Mouse (Mus musculus): ENCODE results near the gene 4930539E08Rik. TPM values are rescaled to one million over a fixed set of nuclear protein-coding genes. Genes with fewer than 3 reads are reported as not detected.

The 4930539E08Rik gene
- polyA plus RNA-seq, 1 experiment from 2014 or later = 1.9 TPM

DNA sequence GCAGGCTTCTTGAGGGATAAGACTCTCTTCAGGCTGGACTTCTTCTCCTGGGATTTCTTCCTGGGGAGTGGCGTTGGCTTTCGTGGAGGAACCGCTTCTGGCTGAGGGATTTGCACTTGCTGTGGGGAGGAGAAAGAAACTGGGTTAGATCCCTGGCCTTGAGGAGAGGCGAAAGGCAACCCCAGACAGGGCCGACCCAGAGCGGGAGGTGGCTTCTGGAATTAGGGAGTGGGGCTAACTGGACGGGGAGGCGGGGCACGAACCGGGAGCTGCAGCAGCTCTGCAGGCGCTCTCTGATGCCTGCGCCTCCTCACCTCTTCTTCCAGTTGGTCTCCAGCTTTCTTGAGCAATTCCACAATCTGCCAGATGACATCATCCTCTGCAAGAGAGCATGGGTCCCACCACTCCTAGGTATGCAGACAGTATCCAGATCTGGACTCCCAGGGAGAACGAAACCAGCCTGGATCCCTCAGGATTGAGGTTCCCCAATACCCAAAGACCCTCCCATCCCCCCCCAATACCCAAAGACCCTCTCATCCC is 9.7 kb downstream of the 4930539E08Rik start:
- Histone ChIP-seq H3K27ac (replicated peaks) (peak overlapping the region; percentile 79), H3K36me3 (no peaks in the 10 kb centered on the region), H3K4me3 (no peak overlapping the region), H3K27me3 (peaks cover 7% of the 10 kb centered on the region; the same call in 1 of the 2 replicates), H3K4me2 (peak overlapping the region; percentile 2; the same call in 1 of the 2 replicates), H3K4me1 (replicated peaks) (peaks cover 23% of the 10 kb centered on the region), H3K9me3 (no peaks in the 10 kb centered on the region), H3K9ac (peak overlapping the region; percentile 19)
- 70% methylated on average over 13 of the region's 13 CpGs for WGBS
- ATAC-seq (ENCODE audit: low FRiP score, low read depth) = peak; percentile 47

DNA sequence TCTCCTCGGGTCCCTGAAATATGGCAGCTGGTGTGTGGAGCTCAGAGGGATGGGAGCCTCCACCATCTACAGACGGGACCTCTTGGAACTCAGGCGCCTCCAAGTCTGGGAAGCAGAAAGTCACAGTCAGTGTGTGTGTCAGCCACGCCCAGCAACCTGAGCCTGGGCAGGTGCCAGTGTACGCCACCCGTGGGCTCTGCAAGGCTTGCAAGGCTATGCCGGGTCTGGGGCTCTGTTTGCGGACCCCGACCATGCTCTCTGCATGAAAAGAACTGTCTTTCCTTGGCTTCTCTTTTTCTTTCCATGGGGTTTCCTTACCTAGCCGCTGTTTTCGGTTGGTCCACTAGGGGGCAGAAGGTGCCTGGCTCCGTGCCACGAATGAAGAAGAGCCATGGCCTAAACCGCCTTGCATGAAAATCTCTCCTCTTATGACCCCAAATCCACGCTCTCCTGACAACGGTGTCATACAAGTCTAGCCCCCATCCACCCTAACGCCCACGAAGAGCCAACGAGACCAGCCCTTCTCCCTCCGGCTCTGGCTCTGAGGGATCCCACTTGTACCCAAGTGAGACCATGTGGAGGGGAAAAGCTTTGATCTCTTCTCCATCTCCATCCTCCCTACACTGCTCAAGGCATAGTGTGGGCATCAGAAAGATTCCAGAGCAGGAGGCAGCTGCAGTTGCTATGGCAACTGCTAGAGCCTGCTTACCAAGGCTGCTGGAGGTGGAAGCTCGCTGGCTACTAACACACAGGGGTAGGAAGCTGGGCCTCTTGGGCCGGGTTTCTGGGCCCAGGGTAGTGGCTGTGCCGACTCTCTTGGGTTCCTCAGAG is 10.4 kb downstream of the 4930539E08Rik start:
- 25% methylated on average over 23 of the region's 23 CpGs for WGBS
- Histone ChIP-seq H3K9ac (peak overlapping the region; percentile 19), H3K36me3 (no peaks in the 10 kb centered on the region), H3K27ac (replicated peaks) (peak overlapping the region; percentile 79), H3K4me1 (replicated peaks) (peaks cover 23% of the 10 kb centered on the region), H3K4me3 (no peak overlapping the region), H3K9me3 (no peaks in the 10 kb centered on the region), H3K27me3 (peaks cover 4% of the 10 kb centered on the region; the same call in 1 of the 2 replicates), H3K4me2 (peak overlapping the region; percentile 2; the same call in 1 of the 2 replicates)
- peak; percentile 93 for ATAC-seq (ENCODE audit: low FRiP score, low read depth)

DNA sequence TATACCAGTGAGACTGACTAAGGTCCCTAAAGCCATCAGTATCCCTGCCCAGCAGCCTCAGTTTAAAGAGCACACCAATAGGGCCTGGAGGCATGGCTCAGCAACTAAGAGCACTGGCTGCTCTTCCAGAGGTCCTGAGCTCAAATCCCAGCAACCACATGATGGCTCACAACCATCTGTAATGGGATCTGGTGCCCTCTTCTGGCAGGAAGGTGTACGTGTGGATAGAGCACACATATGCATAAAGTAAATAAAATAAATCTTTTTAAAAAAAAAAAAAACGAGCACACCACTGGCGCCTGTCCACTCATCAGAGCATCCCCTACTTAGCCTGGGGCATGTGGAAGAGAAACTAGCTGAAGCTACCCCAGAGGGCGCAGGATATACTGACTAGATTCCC is 13.6 kb downstream of the 4930539E08Rik start:
- Histone ChIP-seq H3K4me1 (replicated peaks) (peaks cover 17% of the 10 kb centered on the region), H3K36me3 (no peaks in the 10 kb centered on the region), H3K27me3 (no peaks in the 10 kb centered on the region), H3K9me3 (no peaks in the 10 kb centered on the region), H3K9ac (no peak overlapping the region), H3K4me3 (no peak overlapping the region), H3K27ac (replicated peaks) (no peak overlapping the region), H3K4me2 (no peak overlapping the region)
- 73% methylated on average over 4 of the region's 4 CpGs for WGBS
- no peak for ATAC-seq (ENCODE audit: low FRiP score, low read depth)

DNA sequence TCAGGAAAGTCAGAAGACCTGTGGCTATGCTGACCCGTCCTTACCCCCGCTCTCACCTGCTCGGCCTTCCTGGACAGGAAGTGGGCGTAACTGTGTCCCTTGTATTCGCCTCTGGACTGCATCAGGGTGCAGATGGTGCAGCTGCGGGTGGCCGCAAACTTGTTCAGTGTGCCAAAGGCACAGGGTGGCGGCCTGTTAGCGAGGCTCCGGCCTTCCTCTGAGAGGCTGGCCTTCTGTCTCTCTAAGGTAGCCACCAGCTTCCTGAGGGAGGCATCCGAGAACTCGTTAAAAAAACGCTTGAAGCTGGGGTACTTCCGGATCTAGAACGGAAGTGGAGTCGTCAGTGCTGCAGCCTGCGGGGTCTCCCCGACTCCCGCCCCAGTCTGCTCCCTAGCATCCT is 15.7 kb downstream of the 4930539E08Rik start:
- Histone ChIP-seq H3K4me1 (replicated peaks) (peaks cover 5% of the 10 kb centered on the region), H3K36me3 (no peaks in the 10 kb centered on the region), H3K27ac (replicated peaks) (no peak overlapping the region), H3K4me2 (no peak overlapping the region), H3K9ac (no peak overlapping the region), H3K27me3 (no peaks in the 10 kb centered on the region), H3K4me3 (no peak overlapping the region), H3K9me3 (no peaks in the 10 kb centered on the region)
- no peak for ATAC-seq (ENCODE audit: low FRiP score, low read depth)
- 74% methylated on average over 19 of the region's 19 CpGs for WGBS

DNA sequence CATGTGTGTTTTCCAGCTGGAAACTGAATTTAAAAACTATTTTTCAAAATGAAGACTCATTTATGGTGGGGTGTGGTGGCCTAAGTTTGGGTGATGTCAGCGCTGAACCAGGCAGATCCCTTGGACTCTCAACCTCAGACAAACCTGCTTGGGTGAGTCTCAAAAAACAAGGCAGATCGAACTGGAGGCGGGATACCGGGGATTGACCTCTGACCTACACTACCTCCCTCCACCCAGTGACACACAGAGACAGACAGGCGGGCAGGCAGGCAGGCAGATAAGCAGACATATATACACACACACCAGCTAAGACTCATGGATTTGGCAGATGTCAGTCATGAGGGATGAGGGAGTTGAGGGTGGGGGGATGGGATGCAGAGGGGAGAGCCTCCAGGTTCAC is 16.9 kb downstream of the 4930539E08Rik start:
- H3K9me3 ChIP-seq = no peaks in the 10 kb centered on the region
- no peak overlapping the region for H3K9ac ChIP-seq
- ATAC-seq (ENCODE audit: low FRiP score, low read depth) = no peak
- no peak overlapping the region for H3K4me3 ChIP-seq
- H3K4me1 ChIP-seq (replicated peaks) = no peaks in the 10 kb centered on the region
- WGBS = 83% methylated on average over 5 of the region's 5 CpGs
- no peaks in the 10 kb centered on the region for H3K36me3 ChIP-seq
- no peaks in the 10 kb centered on the region for H3K27me3 ChIP-seq
- no peak overlapping the region for H3K4me2 ChIP-seq
- H3K27ac ChIP-seq (replicated peaks) = no peak overlapping the region

DNA sequence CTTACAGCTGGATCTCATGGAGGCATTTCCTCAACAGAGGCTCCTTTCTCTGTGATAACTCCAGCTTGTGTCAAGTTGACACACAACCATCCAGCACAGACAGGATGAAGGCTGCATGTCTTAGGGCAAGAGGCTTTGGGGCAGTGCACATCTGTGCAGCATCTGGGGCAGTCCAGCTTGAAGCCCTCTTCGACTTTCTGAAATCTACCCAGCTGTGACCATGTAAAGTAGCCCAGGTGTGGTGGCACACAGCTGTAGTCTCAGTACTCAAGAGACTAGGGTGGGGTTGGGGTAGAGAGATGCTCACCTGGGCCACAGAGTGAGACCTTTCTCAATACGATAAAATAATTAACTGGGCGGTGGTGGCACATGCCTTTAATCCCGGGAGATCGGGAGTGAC is 17.3 kb downstream of the 4930539E08Rik start:
- no peak for ATAC-seq (ENCODE audit: low FRiP score, low read depth)
- no peak overlapping the region for H3K9ac ChIP-seq
- no peaks in the 10 kb centered on the region for H3K4me1 ChIP-seq (replicated peaks)
- no peaks in the 10 kb centered on the region for H3K9me3 ChIP-seq
- H3K36me3 ChIP-seq = no peaks in the 10 kb centered on the region
- no peak overlapping the region for H3K4me2 ChIP-seq
- no peaks in the 10 kb centered on the region for H3K27me3 ChIP-seq
- no peak overlapping the region for H3K4me3 ChIP-seq
- WGBS = 91% methylated on average over 5 of the region's 5 CpGs
- H3K27ac ChIP-seq (replicated peaks) = no peak overlapping the region

DNA sequence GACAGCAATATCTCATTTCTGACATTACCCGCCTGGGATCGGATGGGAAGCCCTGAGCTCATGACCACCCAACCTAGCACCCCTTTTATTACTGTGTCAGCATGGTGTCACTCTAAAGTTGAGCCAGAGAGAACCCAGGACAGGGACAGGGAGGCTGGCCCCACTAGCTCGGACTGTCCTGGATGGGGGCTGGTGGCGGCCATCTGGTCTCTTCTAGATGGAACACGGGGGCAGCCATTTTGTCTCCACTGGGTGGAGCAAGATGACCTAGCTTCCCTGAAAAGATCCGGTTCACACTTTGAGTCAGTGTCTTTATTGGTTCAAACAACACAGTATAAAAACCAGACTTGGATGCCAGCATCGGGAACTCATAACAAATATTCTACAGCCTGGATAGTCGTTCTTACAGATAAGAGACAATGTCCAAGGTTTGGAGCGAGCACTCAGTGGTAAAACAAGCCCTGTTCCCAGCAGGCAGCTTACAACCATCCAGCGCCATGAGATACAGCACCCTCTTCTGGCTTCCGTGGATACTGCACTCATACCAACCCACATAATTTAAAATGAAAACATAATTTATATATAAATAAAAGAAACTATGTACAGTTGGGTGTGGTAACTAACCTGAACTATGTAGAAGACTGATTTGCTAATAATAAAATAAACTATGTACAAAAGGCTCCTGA is 18.9 kb downstream of the 4930539E08Rik start:
- Histone ChIP-seq H3K9ac (no peak overlapping the region), H3K4me3 (no peak overlapping the region), H3K36me3 (no peaks in the 10 kb centered on the region), H3K4me1 (replicated peaks) (no peaks in the 10 kb centered on the region), H3K27ac (replicated peaks) (no peak overlapping the region), H3K9me3 (no peaks in the 10 kb centered on the region), H3K4me2 (no peak overlapping the region), H3K27me3 (no peaks in the 10 kb centered on the region)
- no peak for ATAC-seq (ENCODE audit: low FRiP score, low read depth)
- 95% methylated on average over 11 of the region's 11 CpGs for whole genome bisulfite sequencing

DNA sequence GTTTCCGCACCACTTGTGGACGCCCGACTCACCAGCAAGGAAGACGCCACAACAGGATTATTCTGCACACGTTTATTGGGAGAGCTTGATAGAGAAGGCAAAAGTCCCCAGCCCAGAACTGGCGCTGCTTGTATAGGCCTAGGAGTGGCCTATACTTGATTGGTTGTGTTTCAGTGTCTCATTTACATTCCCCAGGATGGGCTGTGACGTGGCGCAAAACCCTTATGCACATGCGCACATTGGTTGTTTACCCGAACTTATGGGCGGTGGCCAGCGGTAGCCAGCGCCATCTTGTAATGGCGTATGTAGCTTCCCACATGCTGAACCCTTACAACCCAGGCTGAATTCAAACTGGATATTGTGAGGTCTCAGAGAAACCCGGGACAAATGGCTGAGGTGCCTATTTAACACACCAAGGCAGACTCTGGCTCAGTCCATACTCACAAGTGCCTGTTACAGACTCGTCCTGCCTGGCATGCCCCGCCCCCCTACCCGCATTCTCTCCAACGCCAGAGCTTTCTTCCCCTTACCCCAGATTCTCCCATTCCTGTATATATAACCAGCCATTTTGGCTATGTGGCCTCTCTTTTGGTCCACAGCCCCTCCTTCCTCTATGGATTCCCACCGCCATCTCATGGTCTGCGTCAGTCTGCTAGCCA is 19.8 kb downstream of the 4930539E08Rik start:
- Histone ChIP-seq H3K4me2 (no peak overlapping the region), H3K36me3 (no peaks in the 10 kb centered on the region), H3K4me3 (no peak overlapping the region), H3K9me3 (no peaks in the 10 kb centered on the region), H3K9ac (no peak overlapping the region), H3K27me3 (no peaks in the 10 kb centered on the region), H3K27ac (replicated peaks) (no peak overlapping the region), H3K4me1 (replicated peaks) (no peaks in the 10 kb centered on the region)
- 94% methylated on average over 21 of the region's 21 CpGs for WGBS
- no peak for ATAC-seq (ENCODE audit: low FRiP score, low read depth)

DNA sequence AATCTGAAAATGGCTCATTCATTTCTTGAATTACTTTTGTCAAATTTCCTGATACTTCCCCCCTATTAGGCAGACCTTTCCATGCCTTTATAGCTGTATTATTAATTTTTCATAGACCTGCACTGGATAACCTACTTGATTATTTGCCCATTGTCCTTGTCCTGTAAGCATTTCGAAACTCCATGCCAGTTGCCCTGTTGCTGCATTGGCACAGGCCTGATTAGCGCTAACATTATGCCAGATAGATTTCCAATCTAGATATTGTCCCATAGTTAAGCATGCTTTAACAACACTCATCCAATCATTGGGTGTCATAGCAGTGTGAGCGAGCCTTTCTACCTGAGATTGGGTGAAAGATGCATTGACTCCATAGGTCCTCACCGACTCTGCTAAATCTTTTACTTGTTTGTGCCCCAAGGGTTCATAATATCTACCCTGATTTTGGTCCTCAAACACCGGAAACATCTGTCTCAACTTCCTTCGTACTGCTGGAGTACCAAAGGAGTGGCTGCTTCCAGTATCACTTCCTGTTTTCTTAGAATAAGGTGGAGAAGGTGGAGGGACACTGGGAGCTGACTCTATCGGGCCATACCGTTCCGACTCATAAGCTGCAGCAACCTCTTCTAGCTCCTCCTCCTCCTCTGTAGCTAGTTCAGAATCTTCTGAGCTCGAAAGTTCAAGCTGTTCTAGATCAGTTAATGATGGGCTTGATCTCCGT is 20.9 kb downstream of the 4930539E08Rik start:
- no peak overlapping the region for H3K9ac ChIP-seq
- no peaks in the 10 kb centered on the region for H3K36me3 ChIP-seq
- H3K4me2 ChIP-seq = no peak overlapping the region
- no peaks in the 10 kb centered on the region for H3K27me3 ChIP-seq
- no peaks in the 10 kb centered on the region for H3K9me3 ChIP-seq
- 92% methylated on average over 11 of the region's 11 CpGs for WGBS
- ATAC-seq (ENCODE audit: low FRiP score, low read depth) = no peak
- no peaks in the 10 kb centered on the region for H3K4me1 ChIP-seq (replicated peaks)
- no peak overlapping the region for H3K4me3 ChIP-seq
- H3K27ac ChIP-seq (replicated peaks) = no peak overlapping the region

DNA sequence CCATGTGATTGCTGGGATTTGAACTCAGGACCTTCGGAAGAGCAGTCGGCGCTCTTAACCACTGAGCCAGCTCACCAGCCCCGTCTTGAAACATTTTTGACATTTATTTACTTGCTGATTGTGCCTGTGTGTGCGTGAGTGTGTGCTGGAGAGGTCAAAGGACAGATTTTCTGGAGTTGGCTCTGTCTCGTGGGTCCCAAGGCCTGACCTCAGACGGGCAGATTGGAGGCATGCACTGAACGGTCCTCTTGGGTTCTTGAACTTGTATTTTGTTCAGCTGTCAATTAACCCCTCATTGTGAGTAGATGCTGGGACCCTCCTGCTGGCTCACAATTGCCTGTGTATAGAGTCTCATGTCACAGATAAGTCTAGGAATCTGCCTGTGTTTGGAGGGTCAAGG is 28.9 kb downstream of the 4930539E08Rik start:
- H3K27ac ChIP-seq (replicated peaks) = no peak overlapping the region
- no peaks in the 10 kb centered on the region for H3K27me3 ChIP-seq
- no peaks in the 10 kb centered on the region for H3K4me1 ChIP-seq (replicated peaks)
- ATAC-seq (ENCODE audit: low FRiP score, low read depth) = no peak
- 80% methylated on average over 8 of the region's 8 CpGs for WGBS
- no peaks in the 10 kb centered on the region for H3K36me3 ChIP-seq
- no peak overlapping the region for H3K4me3 ChIP-seq
- H3K4me2 ChIP-seq = no peak overlapping the region
- no peaks in the 10 kb centered on the region for H3K9me3 ChIP-seq
- no peak overlapping the region for H3K9ac ChIP-seq

DNA sequence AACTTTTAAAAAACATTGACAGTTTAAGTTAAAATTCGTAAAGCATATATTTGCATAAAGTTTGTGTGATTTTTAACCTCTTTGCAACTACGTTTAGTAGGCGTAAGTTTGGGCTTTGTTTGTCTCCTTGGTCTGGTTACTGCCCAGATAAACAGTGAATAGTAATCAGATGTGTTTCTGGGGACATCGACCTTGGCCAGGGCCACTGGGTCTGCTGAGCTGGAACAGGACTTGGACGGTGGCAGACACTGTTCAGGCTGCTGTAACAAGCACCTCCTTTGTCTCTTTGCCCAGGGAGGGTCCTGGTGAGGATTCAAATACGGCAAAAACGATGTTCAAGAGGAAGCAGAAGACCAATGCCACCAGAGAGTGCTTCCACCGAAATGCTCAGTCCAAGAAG is 29.9 kb downstream of the 4930539E08Rik start:
- H3K4me2 ChIP-seq = no peak overlapping the region
- no peaks in the 10 kb centered on the region for H3K9me3 ChIP-seq
- 88% methylated on average over 8 of the region's 8 CpGs for WGBS
- no peak overlapping the region for H3K9ac ChIP-seq
- H3K4me1 ChIP-seq (replicated peaks) = peaks cover under 1% of the 10 kb centered on the region; the same call in 1 of the 2 replicates
- ATAC-seq (ENCODE audit: low FRiP score, low read depth) = no peak
- H3K27ac ChIP-seq (replicated peaks) = no peak overlapping the region
- no peak overlapping the region for H3K4me3 ChIP-seq
- no peaks in the 10 kb centered on the region for H3K27me3 ChIP-seq
- H3K36me3 ChIP-seq = no peaks in the 10 kb centered on the region
